Mouse (Mus musculus): ENCODE measurements around the gene Slc26a8.

GRCm38 (mm10) chr17:28590596-28590995 lies 99.4 kb downstream of the Slc26a8 start:
- no peak for TF ChIP-seq USF1 (IDR thresholded peaks at IDR 0.05; ENCODE audit: low read depth)
- no peak for TF ChIP-seq POLR2A (IDR thresholded peaks at IDR 0.05; ENCODE audit: insufficient read length, low read depth)
- no peak for TF ChIP-seq MYOD1 (IDR thresholded peaks at IDR 0.05; ENCODE audit: control insufficient read depth in 1 of 3, insufficient read length in 2 of 3, low read depth in 2 of 3)
- TF ChIP-seq MYOG (IDR thresholded peaks at IDR 0.05; ENCODE audit: control insufficient read depth in 1 of 3, insufficient read depth in 1 of 3, insufficient read length in 2 of 3, low read depth in 2 of 3): no peak
- TF ChIP-seq E2F4 (IDR thresholded peaks at IDR 0.05; ENCODE audit: insufficient read depth): no peak
- no peak for TF ChIP-seq POLR2AphosphoS2 (IDR thresholded peaks at IDR 0.05; ENCODE audit: insufficient read length, low read depth)
- TF ChIP-seq REST (IDR thresholded peaks at IDR 0.05; ENCODE audit: insufficient read depth, insufficient read length): no peak
- TF ChIP-seq MAX (IDR thresholded peaks at IDR 0.05; ENCODE audit: low read depth): no peak
